Mouse (Mus musculus): Measurements from ENCODE around the gene Akr1c13.

The Akr1c13 gene

DNA sequence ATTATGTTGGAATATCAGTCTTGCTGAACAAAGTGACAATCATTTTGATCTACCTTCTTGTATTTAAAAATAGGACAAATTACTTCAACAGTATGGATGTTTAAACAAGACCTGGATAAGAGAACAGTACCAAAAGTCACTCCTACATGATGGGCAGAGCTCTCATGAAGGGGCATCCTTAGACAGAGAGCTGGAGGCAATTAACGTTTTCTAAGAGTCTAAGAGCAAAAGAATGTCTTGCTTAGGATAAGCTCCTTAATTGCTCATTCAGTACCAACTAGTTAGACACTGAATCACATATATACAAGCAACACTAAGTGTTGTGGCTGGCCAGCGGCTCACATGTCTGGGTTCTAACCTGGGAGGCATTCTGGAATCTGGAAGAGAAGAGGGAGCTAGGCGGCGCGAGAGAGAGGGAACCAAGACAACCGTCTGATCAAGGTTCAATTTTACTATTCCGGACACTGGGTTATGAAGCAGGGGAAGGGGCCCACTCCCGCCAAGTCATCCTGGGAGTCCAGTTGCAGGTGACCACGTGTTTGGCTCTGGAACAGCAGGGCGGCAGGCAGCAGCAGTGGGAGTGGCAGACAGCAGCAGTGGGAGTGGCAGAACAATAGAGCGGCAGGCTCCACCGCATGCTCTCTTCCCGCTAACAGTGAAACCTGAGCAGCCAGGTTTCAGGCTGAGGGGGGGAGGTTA, 54.1 kb downstream of the Akr1c13 start:
- DNase-seq (ENCODE audit: low spot score in 2 of 2): no peak

DNA sequence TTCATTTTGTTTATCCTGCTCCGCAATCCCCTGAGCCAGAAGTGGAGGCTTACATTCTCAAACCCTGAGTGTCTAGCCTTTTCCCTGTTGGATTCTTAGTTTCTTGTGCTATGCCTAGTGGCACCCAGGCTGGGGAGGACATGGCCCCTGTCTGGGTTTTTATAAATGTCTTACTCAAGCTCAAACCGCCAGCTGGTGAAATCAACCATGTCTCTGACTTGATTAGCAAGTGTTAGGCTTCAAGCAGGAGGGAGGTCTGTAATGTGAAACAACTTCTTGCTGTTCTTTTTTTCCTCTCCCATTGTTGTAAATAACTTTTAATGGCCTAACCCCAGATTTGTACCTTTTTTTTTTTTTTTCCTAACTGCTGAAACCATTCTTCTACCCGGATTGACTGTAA, 58.4 kb downstream of the Akr1c13 start:
- no peak for DNase-seq (ENCODE audit: low spot score in 2 of 2)
